Mouse (Mus musculus) ES-Bruce4 (cell line): ENCODE measurements at regions not wholly inside any gene's neighbourhood (a gene's known extent, or its start where the extent isn't known, plus 50 kb on each side); places are given as distances from the start of the nearest gene placed in this dataset.

Source experiments
- CTCF ChIP-seq: IDR thresholded peaks from one replicate; pipeline ENCODE4 v1.8.1; 2011; ENCODE audit warnings: low read depth, low read length
- EP300 ChIP-seq: IDR thresholded peaks from 2 replicates; pipeline ENCODE4 v1.6.1; 2011; ENCODE audit warnings: low read depth, low read length; ENCODE audit not compliant: insufficient read depth
- POLR2A ChIP-seq: IDR thresholded peaks from one replicate; pipeline ENCODE4 v1.8.1; 2011; ENCODE audit warnings: low read length; ENCODE audit not compliant: insufficient read depth

DNA sequence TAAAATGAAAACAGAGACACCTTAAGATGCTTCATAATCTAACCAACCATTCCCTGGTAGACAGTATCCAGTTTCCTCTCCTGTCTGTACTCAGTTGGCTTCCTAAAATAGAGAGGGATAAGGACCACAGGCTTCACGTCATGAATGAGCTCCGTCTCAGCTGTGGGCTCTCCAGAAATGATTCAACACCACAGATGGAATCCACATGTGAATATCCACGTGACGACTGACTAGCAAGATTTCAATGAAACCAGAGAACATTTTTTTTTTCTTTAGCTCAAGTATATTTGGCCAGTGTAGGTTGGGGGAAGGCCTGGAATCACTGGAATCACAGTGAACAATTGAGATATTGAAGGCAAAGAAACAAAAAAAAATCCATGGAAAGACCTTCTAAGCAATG, 599.1 kb upstream of the Tbl1xr1 start:
- TF ChIP-seq CTCF: no peak
- no peak for TF ChIP-seq POLR2A
- no peak for TF ChIP-seq EP300
